Mouse (Mus musculus): Measurements from ENCODE around the gene Olfr323. TPM values are rescaled to one million over a fixed set of nuclear protein-coding genes. Genes with fewer than 3 reads are reported as not detected.

The Olfr323 gene
- not detected for polyA plus RNA-seq (2014; fragmentation: Illumina TruSeq; extraction: RNeasy Lipid Tissue Mini Kit (QIAGEN cat#74804); ENCODE audit: insufficient read depth, low read depth, low replicate concordance)

GRCm38 (mm10) chr11:58630401-58630800, at the start of gene Olfr323:
Gene Olfr323 (minus strand): TSS chr11:58630501.

GRCm38 (mm10) chr11:58658596-58658995, 28.3 kb upstream of the Olfr323 start, which contains the start of gene Olfr322:
Gene Olfr322 (plus strand): TSS chr11:58658782.

DNA sequence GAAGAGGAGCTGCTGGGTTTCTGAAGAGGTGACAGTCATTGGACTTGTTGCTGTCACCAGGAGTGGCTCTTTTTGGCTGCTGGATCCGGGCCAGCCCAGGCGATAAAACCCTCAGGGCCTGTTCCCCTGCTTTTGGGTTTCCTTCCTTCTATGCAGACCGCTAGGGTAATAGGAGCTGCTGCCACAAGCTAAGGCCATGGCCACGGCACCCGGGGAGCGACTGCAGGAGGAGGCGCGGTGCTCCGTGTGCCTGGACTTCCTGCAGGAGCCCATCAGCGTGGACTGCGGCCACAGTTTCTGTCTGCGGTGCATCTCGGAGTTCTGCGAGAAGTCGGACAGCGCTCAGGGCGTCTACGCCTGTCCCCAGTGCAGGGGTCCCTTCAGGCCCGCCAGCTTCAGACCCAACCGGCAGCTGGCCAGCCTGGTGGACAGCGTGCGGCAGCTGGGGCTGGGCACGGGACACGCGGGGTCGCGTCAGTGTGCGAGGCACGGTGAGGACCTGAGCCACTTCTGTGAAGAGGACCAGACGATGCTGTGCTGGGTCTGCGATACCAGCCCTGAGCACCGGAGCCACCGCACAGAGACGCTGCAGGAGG, 10.1 kb upstream of the Olfr323 start, which contains the start of gene Trim58:
Gene Trim58, plus strand, starts transcription at position 194 of the 596 bp plus-strand sequence.

DNA sequence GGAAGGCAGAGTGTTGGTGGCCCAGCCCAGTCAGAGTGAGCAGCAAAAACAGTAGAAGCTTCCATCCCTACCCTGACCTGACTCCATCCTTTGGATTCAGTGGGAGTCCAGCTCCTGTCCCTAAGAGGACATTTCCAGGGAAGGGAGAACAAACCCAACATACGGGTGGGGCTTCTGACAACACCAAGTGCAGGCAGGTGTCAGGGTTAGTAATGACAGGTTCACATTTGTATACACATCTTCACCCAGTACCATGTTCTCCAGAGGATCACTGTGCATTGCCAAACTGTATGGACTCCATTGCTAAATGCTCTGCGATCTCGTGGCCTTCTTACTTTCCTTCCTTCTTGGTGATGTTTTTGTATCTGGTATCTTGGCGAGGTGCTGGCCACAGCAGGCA, 14.3 kb downstream of the Olfr323 start, which contains the start of gene 2210407C18Rik:
Gene 2210407C18Rik, minus strand, starts transcription at position 101 of the 400 bp plus-strand sequence.

GRCm38 (mm10) chr11:58594814-58595213, 35.5 kb downstream of the Olfr323 start, which contains the start of gene Olfr324:
Gene Olfr324 (plus strand): TSS chr11:58595114.

GRCm38 (mm10) chr11:58577430-58577829, 52.9 kb downstream of the Olfr323 start, which contains the start of gene Olfr325:
Gene Olfr325 (plus strand): TSS chr11:58577730.

Other genes starting within 250 kb of the Olfr323 start
- not detected for gene 1810065E05Rik, start 209.4 kb downstream of the Olfr323 start, polyA plus RNA-seq (2014; fragmentation: Illumina TruSeq; extraction: RNeasy Lipid Tissue Mini Kit (QIAGEN cat#74804); ENCODE audit: insufficient read depth, low read depth, low replicate concordance)
- gene Gm12253, start 197.9 kb downstream of the Olfr323 start, polyA plus RNA-seq (2014; fragmentation: Illumina TruSeq; extraction: RNeasy Lipid Tissue Mini Kit (QIAGEN cat#74804); ENCODE audit: insufficient read depth, low read depth, low replicate concordance), result not detected
- not detected for gene Lypd9, start 177.6 kb downstream of the Olfr323 start, polyA plus RNA-seq (2014; fragmentation: Illumina TruSeq; extraction: RNeasy Lipid Tissue Mini Kit (QIAGEN cat#74804); ENCODE audit: insufficient read depth, low read depth, low replicate concordance)
- gene Olfr30, start 168.2 kb downstream of the Olfr323 start, polyA plus RNA-seq (2014; fragmentation: Illumina TruSeq; extraction: RNeasy Lipid Tissue Mini Kit (QIAGEN cat#74804); ENCODE audit: insufficient read depth, low read depth, low replicate concordance), result not detected
- not detected for gene Olfr332, start 137.9 kb downstream of the Olfr323 start, polyA plus RNA-seq (2014; fragmentation: Illumina TruSeq; extraction: RNeasy Lipid Tissue Mini Kit (QIAGEN cat#74804); ENCODE audit: insufficient read depth, low read depth, low replicate concordance)
- gene Olfr331, start 127.9 kb downstream of the Olfr323 start, polyA plus RNA-seq (2014; fragmentation: Illumina TruSeq; extraction: RNeasy Lipid Tissue Mini Kit (QIAGEN cat#74804); ENCODE audit: insufficient read depth, low read depth, low replicate concordance), result not detected
- not detected for gene Olfr330, start 95.7 kb downstream of the Olfr323 start, polyA plus RNA-seq (2014; fragmentation: Illumina TruSeq; extraction: RNeasy Lipid Tissue Mini Kit (QIAGEN cat#74804); ENCODE audit: insufficient read depth, low read depth, low replicate concordance)
- gene Olfr329-ps, start 84.1 kb downstream of the Olfr323 start, polyA plus RNA-seq (2014; fragmentation: Illumina TruSeq; extraction: RNeasy Lipid Tissue Mini Kit (QIAGEN cat#74804); ENCODE audit: insufficient read depth, low read depth, low replicate concordance), result not detected
- gene Olfr328, start 74.9 kb downstream of the Olfr323 start, polyA plus RNA-seq (2014; fragmentation: Illumina TruSeq; extraction: RNeasy Lipid Tissue Mini Kit (QIAGEN cat#74804); ENCODE audit: insufficient read depth, low read depth, low replicate concordance), result not detected
- not detected for gene Olfr224, start 59.9 kb downstream of the Olfr323 start, polyA plus RNA-seq (2014; fragmentation: Illumina TruSeq; extraction: RNeasy Lipid Tissue Mini Kit (QIAGEN cat#74804); ENCODE audit: insufficient read depth, low read depth, low replicate concordance)
- gene Olfr325, start 52.8 kb downstream of the Olfr323 start, polyA plus RNA-seq (2014; fragmentation: Illumina TruSeq; extraction: RNeasy Lipid Tissue Mini Kit (QIAGEN cat#74804); ENCODE audit: insufficient read depth, low read depth, low replicate concordance), result not detected
- not detected for gene Olfr324, start 35.4 kb downstream of the Olfr323 start, polyA plus RNA-seq (2014; fragmentation: Illumina TruSeq; extraction: RNeasy Lipid Tissue Mini Kit (QIAGEN cat#74804); ENCODE audit: insufficient read depth, low read depth, low replicate concordance)
- gene 2210407C18Rik, start 14.4 kb downstream of the Olfr323 start, polyA plus RNA-seq (2014; fragmentation: Illumina TruSeq; extraction: RNeasy Lipid Tissue Mini Kit (QIAGEN cat#74804); ENCODE audit: insufficient read depth, low read depth, low replicate concordance), result not detected
- gene Trim58, start 10.0 kb upstream of the Olfr323 start, polyA plus RNA-seq (2014; fragmentation: Illumina TruSeq; extraction: RNeasy Lipid Tissue Mini Kit (QIAGEN cat#74804); ENCODE audit: insufficient read depth, low read depth, low replicate concordance), result not detected
- not detected for gene Olfr322, start 28.3 kb upstream of the Olfr323 start, polyA plus RNA-seq (2014; fragmentation: Illumina TruSeq; extraction: RNeasy Lipid Tissue Mini Kit (QIAGEN cat#74804); ENCODE audit: insufficient read depth, low read depth, low replicate concordance)
- not detected for gene Olfr320, start 50.6 kb upstream of the Olfr323 start, polyA plus RNA-seq (2014; fragmentation: Illumina TruSeq; extraction: RNeasy Lipid Tissue Mini Kit (QIAGEN cat#74804); ENCODE audit: insufficient read depth, low read depth, low replicate concordance)
- not detected for gene Olfr319, start 68.7 kb upstream of the Olfr323 start, polyA plus RNA-seq (2014; fragmentation: Illumina TruSeq; extraction: RNeasy Lipid Tissue Mini Kit (QIAGEN cat#74804); ENCODE audit: insufficient read depth, low read depth, low replicate concordance)
- gene Olfr318, start 93.5 kb upstream of the Olfr323 start, polyA plus RNA-seq (2014; fragmentation: Illumina TruSeq; extraction: RNeasy Lipid Tissue Mini Kit (QIAGEN cat#74804); ENCODE audit: insufficient read depth, low read depth, low replicate concordance), result not detected
- not detected for gene Olfr317, start 108.7 kb upstream of the Olfr323 start, polyA plus RNA-seq (2014; fragmentation: Illumina TruSeq; extraction: RNeasy Lipid Tissue Mini Kit (QIAGEN cat#74804); ENCODE audit: insufficient read depth, low read depth, low replicate concordance)
- not detected for gene Olfr316, start 122.2 kb upstream of the Olfr323 start, polyA plus RNA-seq (2014; fragmentation: Illumina TruSeq; extraction: RNeasy Lipid Tissue Mini Kit (QIAGEN cat#74804); ENCODE audit: insufficient read depth, low read depth, low replicate concordance)
- not detected for gene Olfr315, start 142.7 kb upstream of the Olfr323 start, polyA plus RNA-seq (2014; fragmentation: Illumina TruSeq; extraction: RNeasy Lipid Tissue Mini Kit (QIAGEN cat#74804); ENCODE audit: insufficient read depth, low read depth, low replicate concordance)
- gene Olfr314, start 152.5 kb upstream of the Olfr323 start, polyA plus RNA-seq (2014; fragmentation: Illumina TruSeq; extraction: RNeasy Lipid Tissue Mini Kit (QIAGEN cat#74804); ENCODE audit: insufficient read depth, low read depth, low replicate concordance), result not detected
- gene Fam183b, start 171.5 kb upstream of the Olfr323 start, polyA plus RNA-seq (2014; fragmentation: Illumina TruSeq; extraction: RNeasy Lipid Tissue Mini Kit (QIAGEN cat#74804); ENCODE audit: insufficient read depth, low read depth, low replicate concordance), result 84.0 TPM
- not detected for gene Olfr313, start 184.5 kb upstream of the Olfr323 start, polyA plus RNA-seq (2014; fragmentation: Illumina TruSeq; extraction: RNeasy Lipid Tissue Mini Kit (QIAGEN cat#74804); ENCODE audit: insufficient read depth, low read depth, low replicate concordance)
- gene Olfr312, start 198.7 kb upstream of the Olfr323 start, polyA plus RNA-seq (2014; fragmentation: Illumina TruSeq; extraction: RNeasy Lipid Tissue Mini Kit (QIAGEN cat#74804); ENCODE audit: insufficient read depth, low read depth, low replicate concordance), result not detected
- not detected for gene Olfr311, start 208.8 kb upstream of the Olfr323 start, polyA plus RNA-seq (2014; fragmentation: Illumina TruSeq; extraction: RNeasy Lipid Tissue Mini Kit (QIAGEN cat#74804); ENCODE audit: insufficient read depth, low read depth, low replicate concordance)
- 3.1 TPM for gene Gm12258, start 216.7 kb upstream of the Olfr323 start, polyA plus RNA-seq (2014; fragmentation: Illumina TruSeq; extraction: RNeasy Lipid Tissue Mini Kit (QIAGEN cat#74804); ENCODE audit: insufficient read depth, low read depth, low replicate concordance)
- 1.4 TPM for gene 2810021J22Rik, start 236.7 kb upstream of the Olfr323 start, polyA plus RNA-seq (2014; fragmentation: Illumina TruSeq; extraction: RNeasy Lipid Tissue Mini Kit (QIAGEN cat#74804); ENCODE audit: insufficient read depth, low read depth, low replicate concordance)